Mouse (Mus musculus) brain, embryonic 18.5 days (tissue): ENCODE measurements at regions not wholly inside any gene's neighbourhood (a gene's known extent, or its start where the extent isn't known, plus 50 kb on each side); places are given as distances from the start of the nearest gene placed in this dataset.

Experiments used
- DNase-seq: peaks from one replicate; pipeline ENCODE4 v3.0.0-alpha.2; 2012; ENCODE audit warnings: low read depth, low spot score

- no peak for DNase-seq
Measured at GRCm38 (mm10) chr3:131917734-131918534, 167.2 kb upstream of the Dkk2 start.

DNA sequence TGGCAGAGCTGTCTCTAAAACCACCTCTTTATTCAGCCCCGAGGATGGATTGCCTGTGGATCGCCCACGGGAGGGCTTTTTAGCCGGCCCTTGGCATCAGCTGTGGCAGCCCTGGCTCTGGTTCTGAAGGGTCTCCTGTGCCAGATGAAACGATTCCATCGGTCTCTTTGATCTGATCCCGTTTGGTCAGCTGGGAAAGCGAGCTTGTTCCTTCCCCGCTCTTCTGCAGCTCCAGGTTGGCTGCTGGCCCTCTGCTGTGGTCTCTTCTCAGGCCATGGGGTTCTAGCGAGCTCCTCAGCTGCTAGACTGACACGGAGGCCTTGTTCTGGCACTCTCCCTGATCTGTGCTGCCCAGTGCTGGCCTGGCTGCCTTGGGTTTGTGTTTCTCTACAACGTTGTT is 165.6 kb upstream of the Dkk2 start:
- peak; percentile 22 for DNase-seq

- no peak for DNase-seq
Measured at GRCm38 (mm10) chr3:131921161-131921560, 163.9 kb upstream of the Dkk2 start.

DNA sequence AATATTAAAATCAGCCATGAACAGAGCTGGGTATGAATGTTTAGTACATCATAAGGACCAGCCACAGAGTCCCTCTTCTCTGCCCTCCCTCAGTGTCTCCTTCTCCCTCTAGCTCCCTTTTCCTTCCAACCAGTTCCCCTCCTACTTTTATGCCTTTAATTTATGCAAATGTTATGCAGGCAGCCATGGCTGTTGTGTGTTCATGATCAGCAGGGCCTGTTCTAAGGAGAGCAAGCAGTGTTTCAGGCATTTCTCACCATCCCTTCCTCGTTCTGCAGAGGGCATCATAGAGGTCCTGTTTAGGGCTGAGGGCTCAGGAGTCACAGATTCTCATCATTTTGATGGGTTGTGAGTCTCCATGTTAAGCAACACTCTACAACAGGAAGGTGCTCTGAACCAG is 162.4 kb upstream of the Dkk2 start:
- no peak for DNase-seq

DNA sequence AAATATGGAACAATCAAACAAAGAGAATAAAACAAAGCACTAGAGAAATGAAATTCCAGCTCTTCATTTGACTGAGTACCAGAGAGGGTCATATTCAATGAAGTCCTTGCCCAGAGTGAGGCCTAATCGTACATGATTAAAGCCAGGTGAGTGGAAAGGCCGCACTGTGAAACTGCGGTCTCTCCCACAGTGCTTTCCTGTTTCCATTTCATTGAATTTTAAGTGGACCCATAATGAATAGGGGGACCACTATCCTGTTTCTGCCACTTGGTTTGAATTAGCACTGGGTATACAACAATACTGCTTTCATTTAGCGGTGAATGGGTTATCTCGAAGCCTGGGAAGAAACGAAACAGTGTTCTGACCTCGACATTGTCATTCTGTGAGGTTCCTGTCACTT is 144.2 kb upstream of the Dkk2 start:
- DNase-seq, result no peak

DNA sequence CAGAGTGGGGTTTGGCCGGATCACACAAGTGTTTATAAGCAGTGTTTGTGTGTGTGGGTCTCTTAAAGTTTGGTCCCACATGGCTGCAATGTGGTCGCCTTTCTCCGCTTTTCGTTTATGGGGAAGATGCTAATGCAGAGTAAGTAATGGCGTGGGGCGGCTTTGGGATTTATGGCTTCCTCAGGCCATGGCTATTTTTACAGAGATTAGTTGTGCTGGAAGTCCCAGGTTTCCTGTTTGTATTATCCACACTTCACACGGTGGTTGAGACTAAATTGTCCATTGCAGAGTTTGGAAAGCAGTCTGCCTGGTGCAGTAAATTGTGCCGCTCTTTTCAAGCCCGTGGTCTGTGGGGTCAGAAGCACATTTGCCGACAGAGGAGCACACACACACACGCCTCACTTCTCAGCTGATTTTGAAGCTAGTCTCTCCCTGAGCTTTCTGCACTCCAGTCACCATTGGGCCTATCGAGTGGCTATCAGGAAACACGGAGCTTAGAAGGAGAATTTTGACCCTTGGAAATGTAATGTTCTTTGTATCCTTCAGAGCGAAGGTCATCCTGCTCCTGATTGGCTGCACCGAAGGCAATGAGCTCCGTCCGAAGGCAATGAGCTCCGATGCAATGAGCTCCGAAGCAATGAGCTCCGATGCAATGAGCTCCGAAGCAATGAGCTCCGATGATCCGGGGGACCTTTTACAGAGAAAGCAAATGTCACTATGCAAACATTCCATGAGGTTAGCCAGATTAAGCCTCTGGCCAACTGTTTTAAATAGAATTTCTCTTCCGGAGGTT is 142.9 kb upstream of the Dkk2 start:
- DNase-seq, result no peak

- DNase-seq, result no peak
Measured at GRCm38 (mm10) chr3:131943436-131943835, 141.7 kb upstream of the Dkk2 start.

- no peak for DNase-seq
Measured at GRCm38 (mm10) chr3:131955771-131956170, 129.3 kb upstream of the Dkk2 start.

- DNase-seq, result no peak
Measured at GRCm38 (mm10) chr3:131960636-131961035, 124.5 kb upstream of the Dkk2 start.

DNA sequence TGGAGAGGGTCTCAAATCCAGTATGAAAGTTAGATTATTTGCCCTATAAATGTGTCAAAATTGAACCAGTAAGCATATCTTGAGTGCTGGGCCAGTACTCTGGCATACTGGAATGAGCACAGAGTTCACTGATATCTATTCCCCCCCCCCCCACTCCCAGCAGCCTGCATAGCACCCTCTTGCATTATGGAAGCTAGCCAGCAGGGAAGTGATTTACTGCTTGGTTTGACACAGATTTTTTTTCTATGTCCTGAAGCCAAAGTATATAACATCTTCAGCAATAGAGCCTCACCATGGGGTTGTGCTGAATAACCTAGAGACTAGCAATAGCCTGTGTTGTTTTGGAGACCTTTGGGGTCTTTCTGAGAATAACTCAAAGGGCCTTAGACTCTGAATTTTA is 123.5 kb upstream of the Dkk2 start:
- DNase-seq, result no peak

DNA sequence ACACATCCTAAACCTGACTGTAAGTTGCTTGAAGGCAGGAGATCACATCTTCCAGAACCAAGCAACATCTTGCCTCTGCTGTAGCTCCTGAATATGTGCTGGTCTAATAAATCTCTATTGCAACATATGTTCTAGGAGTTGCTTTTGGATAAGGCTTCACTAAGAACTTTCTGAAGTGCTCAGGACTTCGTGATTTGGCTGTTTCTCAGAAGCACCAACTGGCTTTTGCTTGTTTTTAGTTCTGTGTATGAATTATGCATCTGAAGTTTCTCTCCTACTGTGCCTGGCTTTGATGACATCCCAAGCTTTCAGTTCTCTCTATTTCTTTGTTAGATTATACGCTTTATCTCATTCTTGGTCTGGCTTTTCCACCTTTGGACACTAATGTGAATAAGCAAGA is 122.2 kb upstream of the Dkk2 start:
- no peak for DNase-seq

- DNase-seq, result no peak
Measured at GRCm38 (mm10) chr3:131964952-131965351, 120.1 kb upstream of the Dkk2 start.

- DNase-seq, result no peak
Measured at GRCm38 (mm10) chr3:131965456-131966160, 119.5 kb upstream of the Dkk2 start.

- DNase-seq, result no peak
Measured at GRCm38 (mm10) chr3:131967288-131967687, 117.8 kb upstream of the Dkk2 start.

- DNase-seq, result no peak
Measured at GRCm38 (mm10) chr3:131970827-131971226, 114.3 kb upstream of the Dkk2 start.

DNA sequence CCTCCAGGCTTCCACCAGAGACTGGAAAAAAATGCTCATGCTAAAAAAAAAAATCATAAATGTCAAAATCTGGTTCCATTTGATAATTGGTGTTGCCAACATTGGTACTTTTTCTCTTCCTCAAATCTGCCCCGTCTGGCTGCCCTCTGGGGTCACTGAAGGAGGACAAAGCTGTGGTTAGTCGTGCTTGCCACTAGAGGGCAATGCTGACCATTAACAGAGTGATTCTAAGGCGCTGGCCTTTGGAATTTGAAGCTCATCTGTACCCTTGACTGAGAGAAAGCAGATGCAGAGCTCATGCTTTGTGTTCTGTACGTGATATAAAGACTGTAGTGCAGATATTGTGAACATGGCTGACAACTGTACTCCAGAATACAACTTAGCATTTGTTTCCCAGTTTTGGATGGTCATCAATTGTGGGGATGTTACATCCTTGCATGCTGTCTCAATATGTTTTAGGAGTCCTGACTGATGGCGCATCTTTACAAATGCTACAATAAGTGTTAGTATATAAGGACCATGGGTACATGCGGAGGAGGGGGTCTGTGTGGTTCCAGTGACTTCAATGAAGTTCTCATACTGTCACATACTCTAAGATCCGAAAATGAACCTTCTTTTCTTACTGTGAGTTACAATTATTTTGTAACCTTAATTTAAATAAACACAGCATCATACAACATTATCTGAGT is 109.0 kb upstream of the Dkk2 start:
- DNase-seq, result peak; percentile 18

GRCm38 (mm10) chr3:131983292-131983691 is 101.8 kb upstream of the Dkk2 start:
- no peak for DNase-seq

DNA sequence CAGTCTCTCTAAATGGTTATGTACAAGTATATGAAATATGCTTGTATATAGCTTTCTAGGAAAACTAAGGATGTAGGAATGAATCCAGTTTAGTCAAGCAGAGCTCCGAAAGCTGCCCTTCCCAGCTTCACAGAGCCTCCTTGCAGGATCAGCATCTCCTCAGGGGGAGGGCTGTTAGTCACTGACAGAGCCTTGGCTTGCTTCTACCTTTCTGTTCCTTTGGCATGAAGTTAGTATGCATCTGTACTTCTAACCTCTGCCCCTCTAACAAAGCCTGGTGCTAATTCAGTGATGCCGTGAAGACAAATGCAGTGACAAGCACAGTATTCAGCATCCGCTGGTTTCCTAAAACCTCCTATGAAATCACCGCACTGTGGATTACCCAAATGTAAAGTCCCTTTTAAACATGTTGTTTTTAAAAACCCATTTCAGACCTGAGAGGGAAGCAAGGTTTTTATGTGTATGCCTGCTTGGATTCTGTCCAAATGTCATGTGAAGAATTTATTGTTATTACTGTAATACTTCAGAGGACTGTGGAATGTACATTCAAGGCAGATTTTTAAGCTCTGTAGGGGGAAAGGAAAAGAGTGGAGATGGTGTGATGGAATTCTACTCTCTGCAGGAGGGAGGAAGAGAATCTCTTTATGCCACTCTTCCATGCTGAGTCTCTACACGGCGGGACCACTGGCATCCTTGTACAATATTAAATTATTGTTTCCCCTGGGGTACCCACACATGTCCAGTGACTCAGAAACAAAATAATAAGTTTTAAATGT is 86.1 kb upstream of the Dkk2 start:
- no peak for DNase-seq

DNA sequence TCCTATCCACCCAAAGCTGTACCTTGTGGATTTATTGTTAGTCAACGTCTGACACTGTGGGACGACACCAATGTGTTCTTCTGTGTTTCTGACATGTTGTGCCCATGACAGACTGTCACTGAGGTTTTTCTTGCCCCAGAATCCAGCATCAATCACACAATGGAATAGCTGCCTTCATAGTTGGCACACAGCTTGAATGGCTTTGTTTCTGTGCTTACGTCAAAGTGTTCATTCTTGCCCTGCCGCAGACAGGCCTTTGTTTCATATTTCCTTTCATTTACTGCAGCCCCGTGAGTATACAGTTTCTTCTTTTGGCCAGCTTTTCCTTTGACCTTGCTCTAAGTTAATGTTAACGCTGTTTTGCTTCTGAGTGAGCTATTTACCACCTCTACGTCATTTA is 78.9 kb upstream of the Dkk2 start:
- DNase-seq, result no peak

GRCm38 (mm10) chr3:132006912-132007311 is 78.2 kb upstream of the Dkk2 start:
- DNase-seq, result no peak

- DNase-seq, result no peak
Measured at GRCm38 (mm10) chr3:132007356-132007755, 77.7 kb upstream of the Dkk2 start.
